ENCODE assay signal across 31 mouse cellular contexts in the genomic region with DNA sequence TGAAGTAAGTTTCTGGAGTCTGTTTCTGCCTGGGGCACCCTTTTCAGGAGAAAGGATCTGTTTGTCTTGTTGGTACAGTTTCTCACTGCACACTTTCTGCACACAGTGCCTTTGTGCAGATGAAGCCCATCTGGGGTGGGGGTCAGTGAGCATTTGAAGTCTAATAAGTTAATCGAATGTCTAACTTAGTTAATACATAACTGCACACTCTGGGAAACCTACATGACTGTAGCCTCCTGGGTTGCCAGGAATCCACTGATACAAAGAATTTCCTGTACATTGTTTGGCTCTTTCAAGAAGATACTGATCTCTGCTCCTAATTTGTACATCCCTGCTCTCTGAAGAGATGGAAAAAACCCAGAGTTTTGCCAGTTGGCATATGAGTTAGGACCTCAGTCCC.
DNase-seq lines count a peak whose midpoint lies in the region; ATAC-seq and TF ChIP-seq lines count a peak whose summit lies in the region.
"Had no signal": no experiment of that assay in that cellular context is flagged by ENCODE, and none has a peak within 500 bp of the region (broad histone marks: within the 10 kb centered on the region; RNA-seq: fewer than 3 reads in every experiment).

No protein-coding gene starts in this region.

- H3K4me1 ChIP-seq in kidney, adult 2 months (ENCODE audit: control insufficient read depth, insufficient read depth, low read length): peaks cover 11% of the 10 kb centered on the region; the same call in 1 of the 2 replicates
- H3K4me1 ChIP-seq in stomach, embryonic 16.5 days (ENCODE audit: control insufficient read depth, insufficient read depth, low read length): no peaks in the 10 kb centered on the region
- no peaks in the 10 kb centered on the region for H3K4me1 ChIP-seq in stomach, postnatal 0 days (replicated peaks; ENCODE audit: control insufficient read depth, insufficient read depth)
- H3K4me1 ChIP-seq: hindbrain, embryonic 15.5 days; midbrain, embryonic 13.5 days; neural tube, embryonic 13.5 days; stomach, embryonic 15.5 days had no signal

- no peak for TF ChIP-seq POLR2A in kidney, adult 2 months (IDR thresholded peaks at IDR 0.05; ENCODE audit: low read depth, low read length)

- DNase-seq in kidney, adult 2 months: peak; percentile 59
- no peak for DNase-seq in kidney, adult 18-20 months
- no peak for DNase-seq in stomach, postnatal 0 days (ENCODE audit: low spot score)
- peak; percentile 33 for DNase-seq in kidney, postnatal 10 days
- DNase-seq in retina, postnatal 1 day: peak; percentile 14
- DNase-seq in adrenal gland, postnatal 10 days: no peak
- DNase-seq in embryo, embryonic 9.5 days (ENCODE audit: extremely low spot score): no peak
- DNase-seq: adrenal gland, adult 8-10 months; cerebellum, adult 8-10 months; cerebellum, postnatal 25 days; gastrocnemius, adult 2 months; gastrocnemius, postnatal 36 days; heart, adult 18-20 months; layer of hippocampus, adult 9-11 months; lung, embryonic 14.5 days; right cerebral cortex, postnatal 14 days; thymus, adult 18-20 months; thymus, postnatal 25 days had no signal

- 0 out of 2 replicates have a peak overlapping the region, but pooled peaks have one; percentile 5 for H3K27ac ChIP-seq in kidney, adult 2 months (ENCODE audit: insufficient read depth, low read depth, low read length)
- 0 out of 2 replicates have a peak overlapping the region, but pooled peaks have one; percentile 38 for H3K27ac ChIP-seq in stomach, embryonic 16.5 days (ENCODE audit: low read length)
- H3K27ac ChIP-seq in stomach, postnatal 0 days (replicated peaks): no peak overlapping the region
- H3K27ac ChIP-seq: embryonic facial prominence, embryonic 13.5 days; hindbrain, embryonic 15.5 days; limb, embryonic 12.5 days; liver, embryonic 15.5 days; macrophage; midbrain, embryonic 13.5 days; neural tube, embryonic 13.5 days; stomach, embryonic 15.5 days had no signal

- H3K9me3 ChIP-seq in stomach, embryonic 16.5 days (replicated peaks; ENCODE audit: control insufficient read depth, low read length): no peaks in the 10 kb centered on the region
- no peaks in the 10 kb centered on the region for H3K9me3 ChIP-seq in stomach, postnatal 0 days (ENCODE audit: control insufficient read depth, low read length)
- H3K9me3 ChIP-seq: embryonic facial prominence, embryonic 13.5 days; heart, embryonic 12.5 days; hindbrain, embryonic 15.5 days; limb, embryonic 12.5 days; liver, embryonic 15.5 days; midbrain, embryonic 13.5 days; neural tube, embryonic 13.5 days; stomach, embryonic 15.5 days had no signal

- TF ChIP-seq CTCF in kidney, adult 2 months (conservative IDR thresholded peaks at IDR 0.05; ENCODE audit: insufficient read depth, insufficient read length, low read depth, low read length): no peak
- no peak for TF ChIP-seq CTCF in stomach, postnatal 0 days (IDR thresholded peaks at IDR 0.05; ENCODE audit: low read depth)

- 15% methylated on average over 1 of the region's 1 CpGs for WGBS in kidney, adult 2 months
- 43% methylated on average over 1 of the region's 1 CpGs for WGBS in stomach, embryonic 16.5 days
- 47% methylated on average over 1 of the region's 1 CpGs for WGBS in stomach, postnatal 0 days

- no peak overlapping the region for H3K4me3 ChIP-seq in kidney, adult 2 months (ENCODE audit: insufficient read depth, low read depth, low read length)
- H3K4me3 ChIP-seq in stomach, embryonic 16.5 days (replicated peaks; ENCODE audit: low read length): no peak overlapping the region
- H3K4me3 ChIP-seq in stomach, postnatal 0 days (ENCODE audit: low read depth, low read length): no peak overlapping the region
- H3K4me3 ChIP-seq: embryonic facial prominence, embryonic 13.5 days; erythroblast, embryonic 14.5 days; gastrocnemius, adult 2 months; heart, embryonic 12.5 days; hindbrain, embryonic 15.5 days; limb, embryonic 12.5 days; liver, embryonic 15.5 days; midbrain, embryonic 13.5 days; neural tube, embryonic 13.5 days; stomach, embryonic 15.5 days had no signal

- no peaks in the 10 kb centered on the region for H3K27me3 ChIP-seq in kidney, adult 2 months (replicated peaks; ENCODE audit: control insufficient read depth, insufficient read depth, low read length)
- H3K27me3 ChIP-seq in stomach, embryonic 16.5 days (ENCODE audit: control insufficient read depth, insufficient read depth, low read length): no peaks in the 10 kb centered on the region
- H3K27me3 ChIP-seq in stomach, postnatal 0 days (ENCODE audit: control insufficient read depth, insufficient read depth, low read length): no peaks in the 10 kb centered on the region
- H3K27me3 ChIP-seq: embryonic facial prominence, embryonic 13.5 days; heart, embryonic 12.5 days; hindbrain, embryonic 15.5 days; limb, embryonic 12.5 days; liver, embryonic 15.5 days; midbrain, embryonic 13.5 days; neural tube, embryonic 13.5 days; stomach, embryonic 15.5 days had no signal

- H3K9ac ChIP-seq in stomach, embryonic 16.5 days (ENCODE audit: low read length): no peak overlapping the region
- H3K9ac ChIP-seq in stomach, postnatal 0 days (ENCODE audit: low read length): no peak overlapping the region
- H3K9ac ChIP-seq: embryonic facial prominence, embryonic 13.5 days; heart, embryonic 12.5 days; hindbrain, embryonic 15.5 days; limb, embryonic 12.5 days; liver, embryonic 15.5 days; lung, embryonic 14.5 days; midbrain, embryonic 13.5 days; neural tube, embryonic 13.5 days; stomach, embryonic 15.5 days had no signal

- TF ChIP-seq EP300 in stomach, postnatal 0 days (optimal IDR thresholded peaks at IDR 0.05): no peak

- ATAC-seq in stomach, embryonic 16.5 days (ENCODE audit: insufficient read depth, low FRiP score): no peak
- ATAC-seq in stomach, postnatal 0 days (ENCODE audit: low FRiP score, low TSS enrichment): no peak
- ATAC-seq: forebrain, embryonic 16.5 days; inflammation-experienced regulatory T-cells, adult 6 months; midbrain, embryonic 13.5 days had no signal

- no peak overlapping the region for H3K4me2 ChIP-seq in stomach, embryonic 16.5 days (ENCODE audit: low read depth, low read length)
- H3K4me2 ChIP-seq in stomach, postnatal 0 days (replicated peaks; ENCODE audit: low read depth): no peak overlapping the region
- H3K4me2 ChIP-seq: embryonic facial prominence, embryonic 13.5 days; heart, embryonic 12.5 days; hindbrain, embryonic 15.5 days; limb, embryonic 12.5 days; liver, embryonic 15.5 days; lung, embryonic 14.5 days; midbrain, embryonic 13.5 days; neural tube, embryonic 13.5 days; stomach, embryonic 15.5 days had no signal

- H3K36me3 ChIP-seq in kidney, adult 2 months (ENCODE audit: control insufficient read depth, insufficient read depth, low read length): no peaks in the 10 kb centered on the region
- H3K36me3 ChIP-seq in stomach, embryonic 16.5 days (ENCODE audit: control insufficient read depth, insufficient read depth, low read length): no peaks in the 10 kb centered on the region
- H3K36me3 ChIP-seq in stomach, postnatal 0 days (ENCODE audit: control insufficient read depth, insufficient read depth, low read length): no peaks in the 10 kb centered on the region
- H3K36me3 ChIP-seq: embryonic facial prominence, embryonic 13.5 days; heart, embryonic 12.5 days; hindbrain, embryonic 15.5 days; limb, embryonic 12.5 days; liver, embryonic 15.5 days; midbrain, embryonic 13.5 days; neural tube, embryonic 13.5 days; stomach, embryonic 15.5 days had no signal

Comparison
In these comparisons a context has a peak if more than half of its experiments do, and no peak if none do; other contexts are left out.
1. DNase-seq: peak in kidney, adult 2 months (single experiment), kidney, postnatal 10 days (single experiment) and retina, postnatal 1 day (single experiment); none in kidney, adult 18-20 months (single experiment), stomach, postnatal 0 days (single experiment), adrenal gland, postnatal 10 days (single experiment) and embryo, embryonic 9.5 days (single experiment).